Mouse (Mus musculus): ENCODE results near the gene Eif3b.

Eif3b gene

GRCm38 (mm10) chr5:140491142-140491541 lies 72.0 kb downstream of the Eif3b start:
- DNase-seq, result no peak

GRCm38 (mm10) chr5:140492684-140493233 lies 73.6 kb downstream of the Eif3b start:
- no peak for DNase-seq

Measured in cerebellum, adult 8-10 months (tissue).